Mouse (Mus musculus): ENCODE data around the gene Plxnb1.

Gene Plxnb1

DNA sequence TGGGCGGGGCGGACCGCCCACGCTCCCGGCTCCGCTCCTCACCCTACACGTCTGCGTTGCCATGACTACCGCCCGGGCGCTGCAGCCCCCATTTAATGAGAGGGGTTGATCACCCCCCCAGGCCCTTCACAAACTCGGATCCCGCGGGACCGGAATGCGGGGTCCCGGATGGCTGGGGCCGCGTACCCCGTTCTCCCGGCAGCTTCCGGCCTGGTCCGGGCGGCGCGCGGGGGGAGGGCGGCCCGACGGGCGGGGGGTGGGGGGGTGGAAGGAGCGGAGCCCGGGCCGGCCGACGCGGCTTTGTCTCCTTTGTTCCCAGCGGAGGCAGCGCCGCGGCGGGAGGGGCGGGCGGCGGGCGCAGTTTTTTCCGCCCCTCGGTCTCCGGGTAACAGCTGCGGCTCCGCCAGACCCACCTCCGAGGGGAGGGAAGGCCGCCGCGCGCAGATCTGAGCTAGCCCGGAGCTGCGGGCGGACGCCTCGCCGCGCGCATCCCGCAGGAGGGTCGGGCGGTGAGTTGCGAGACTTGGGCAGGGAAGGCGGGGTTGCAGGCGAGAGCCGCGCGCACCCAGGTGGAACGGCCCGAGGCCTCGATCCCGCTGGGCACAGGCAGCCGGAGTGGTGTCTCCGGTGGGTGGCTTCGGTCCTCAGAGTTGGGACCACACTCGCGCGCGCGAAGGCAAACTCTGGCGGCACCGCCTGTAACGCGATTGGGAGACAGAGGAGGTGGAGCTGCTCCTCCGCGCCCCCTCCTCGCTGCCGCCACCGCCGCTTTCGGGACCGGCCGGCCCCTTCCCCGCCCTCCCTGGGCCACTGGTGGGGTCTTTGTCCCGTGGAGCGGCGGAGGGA, at the start of gene Plxnb1:
Gene Plxnb1, plus strand, starts transcription at position 253 of the 846 bp plus-strand sequence.
- DNase-seq (ENCODE audit: low spot score), result peak; percentile 79

DNA sequence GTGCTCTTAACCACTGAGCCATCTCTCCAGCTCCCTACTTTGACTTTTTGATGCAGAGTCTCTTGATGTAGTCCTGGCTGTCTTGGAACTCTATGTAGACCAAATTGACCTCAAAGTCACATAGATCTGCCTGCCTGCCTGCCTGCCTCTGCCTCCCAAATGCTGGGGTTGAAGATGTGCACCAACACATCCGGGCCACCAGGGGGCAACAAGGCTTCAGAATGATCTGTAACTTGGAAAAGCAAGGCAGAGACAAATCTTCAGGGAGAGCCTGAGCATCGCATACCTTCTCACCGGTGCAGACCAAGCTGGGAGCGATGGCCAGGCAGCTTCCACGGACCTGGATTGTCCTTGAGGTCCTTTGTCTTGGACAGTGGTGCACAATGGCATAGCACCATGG, 48.9 kb upstream of the Plxnb1 start:
- DNase-seq (ENCODE audit: low spot score), result peak; percentile 69

DNA sequence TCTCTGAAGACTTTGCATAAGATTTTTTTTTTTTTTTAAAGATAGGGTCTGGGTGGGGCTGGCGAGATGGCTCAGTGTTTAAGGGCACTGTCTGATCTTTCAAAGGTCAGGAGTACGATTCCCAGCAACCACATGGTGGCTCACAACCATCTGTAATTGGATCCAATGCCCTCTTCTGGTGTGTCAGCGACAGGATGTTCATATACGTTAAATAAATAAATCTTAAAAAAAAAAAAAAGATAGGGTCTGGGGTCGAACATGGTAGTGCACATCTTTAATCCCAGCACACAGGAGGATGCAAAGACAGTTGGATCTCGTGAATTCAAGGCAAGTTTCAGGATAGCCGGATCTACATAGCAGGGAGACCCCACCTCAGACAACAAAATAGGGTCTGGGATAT, 45.9 kb upstream of the Plxnb1 start:
- DNase-seq (ENCODE audit: low spot score), result no peak

DNA sequence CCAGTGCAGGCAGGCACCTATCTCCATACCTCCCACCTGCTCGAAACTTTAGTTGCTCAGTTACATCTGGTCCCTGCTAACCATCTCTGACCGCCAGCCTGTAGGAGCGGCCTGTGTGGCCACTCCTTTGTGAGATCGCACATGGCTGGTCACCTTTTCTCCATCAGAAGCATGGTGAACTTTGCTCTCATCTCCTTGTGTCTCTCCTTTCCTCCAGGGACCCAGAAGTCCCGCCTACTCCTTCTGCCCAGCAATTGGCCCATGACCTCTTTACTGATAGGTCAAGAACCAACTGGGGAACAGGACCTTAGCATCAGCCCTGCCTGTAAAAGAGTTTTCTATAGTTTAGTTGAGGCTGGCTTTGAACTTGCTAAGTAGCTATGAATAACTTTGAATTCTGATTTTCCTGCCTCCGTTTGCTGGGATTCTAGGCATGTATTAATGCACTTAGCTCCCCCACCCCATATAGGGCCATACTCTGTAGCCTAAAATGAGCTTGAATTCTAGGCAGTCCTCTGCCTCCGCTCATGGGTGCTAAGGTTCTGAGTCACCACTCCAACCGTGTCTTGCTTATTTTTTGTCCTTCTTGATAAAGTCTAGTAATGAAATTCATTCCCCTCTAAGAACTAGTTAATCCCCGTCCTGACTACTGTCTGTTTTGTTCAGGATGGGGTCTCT, 45.1 kb upstream of the Plxnb1 start:
- peak; percentile 32 for DNase-seq (ENCODE audit: low spot score)

DNA sequence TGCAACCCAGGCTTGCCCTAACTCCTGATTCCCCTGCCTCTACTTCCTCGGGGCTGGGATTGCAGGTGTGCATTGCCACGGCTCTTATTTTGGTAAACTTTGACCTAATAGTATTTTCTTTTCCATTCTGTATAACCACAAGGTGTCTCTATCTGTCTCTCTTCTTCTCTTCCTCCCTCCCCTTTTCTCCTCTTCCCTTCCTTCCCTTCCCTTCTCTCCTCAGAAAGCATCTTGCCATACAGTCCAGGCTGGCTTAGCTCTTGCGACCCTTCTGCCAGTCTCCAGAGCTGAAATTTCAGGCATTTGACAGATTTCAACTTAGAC, 44.6 kb upstream of the Plxnb1 start:
- no peak for DNase-seq (ENCODE audit: low spot score)

DNA sequence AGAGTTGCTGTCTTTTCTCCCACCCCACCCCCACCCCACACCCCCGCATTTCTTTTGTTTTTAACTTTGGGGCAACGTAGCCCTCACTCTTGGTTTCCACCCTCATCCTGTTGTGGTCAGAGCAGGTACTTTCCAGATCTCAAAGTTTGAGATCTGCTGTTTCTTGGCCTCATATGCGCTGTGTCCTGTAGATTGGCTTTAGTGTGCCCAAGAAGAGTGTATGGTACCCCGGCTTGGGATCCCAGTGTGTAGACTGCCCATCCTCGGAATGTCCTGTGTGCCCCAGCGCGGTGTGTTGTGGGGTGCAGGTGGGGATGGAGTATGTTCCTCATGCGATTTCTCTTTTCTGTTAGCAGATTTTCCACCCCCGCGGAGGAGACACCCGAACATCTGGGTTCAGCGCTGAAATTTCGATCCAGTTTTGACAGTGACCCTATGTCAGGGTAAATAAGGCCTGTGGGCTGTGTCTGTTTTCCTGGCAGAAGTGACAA, 44.1 kb upstream of the Plxnb1 start:
- no peak for DNase-seq (ENCODE audit: low spot score)

DNA sequence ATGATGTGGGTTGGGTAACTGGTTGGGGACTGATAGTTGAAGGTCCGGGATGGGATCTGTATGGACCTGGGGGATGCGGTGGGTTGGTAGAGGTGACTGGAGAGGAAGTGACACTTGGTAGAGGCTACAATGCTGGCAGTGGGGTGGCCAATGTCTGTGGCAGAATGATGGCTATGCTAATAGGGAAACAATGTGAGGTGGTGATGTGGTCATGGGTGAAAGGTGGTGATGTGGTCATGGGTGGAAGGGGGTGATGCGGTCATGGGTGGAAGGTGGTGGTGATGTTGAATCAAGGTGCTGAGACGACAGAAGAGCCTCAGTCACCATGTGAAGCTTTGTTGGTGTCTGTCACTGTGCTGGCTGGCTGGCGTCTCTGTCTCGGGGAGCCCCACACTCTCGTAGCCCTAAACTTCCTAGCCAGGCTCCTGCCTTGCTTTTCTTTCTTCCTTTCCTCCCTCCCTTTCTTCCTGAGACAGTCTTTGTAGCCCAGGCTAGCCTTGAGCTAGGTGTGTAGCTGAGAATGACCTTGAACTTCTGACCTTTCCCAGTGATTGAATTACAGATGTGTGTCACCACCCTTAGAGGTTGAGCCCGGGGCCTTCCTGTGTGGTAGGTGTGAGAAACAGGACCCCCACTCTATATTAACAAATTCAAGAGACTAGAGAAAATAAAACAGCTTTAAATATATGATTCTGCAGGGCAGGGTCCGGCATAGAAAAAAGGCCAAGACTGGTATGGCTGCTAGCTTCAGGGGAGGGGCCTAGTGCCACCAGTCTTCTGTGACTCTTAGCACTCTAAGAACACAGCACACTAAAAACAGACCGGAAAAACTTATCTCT, 43.3 kb upstream of the Plxnb1 start:
- DNase-seq (ENCODE audit: low spot score), result peak; percentile 29

DNA sequence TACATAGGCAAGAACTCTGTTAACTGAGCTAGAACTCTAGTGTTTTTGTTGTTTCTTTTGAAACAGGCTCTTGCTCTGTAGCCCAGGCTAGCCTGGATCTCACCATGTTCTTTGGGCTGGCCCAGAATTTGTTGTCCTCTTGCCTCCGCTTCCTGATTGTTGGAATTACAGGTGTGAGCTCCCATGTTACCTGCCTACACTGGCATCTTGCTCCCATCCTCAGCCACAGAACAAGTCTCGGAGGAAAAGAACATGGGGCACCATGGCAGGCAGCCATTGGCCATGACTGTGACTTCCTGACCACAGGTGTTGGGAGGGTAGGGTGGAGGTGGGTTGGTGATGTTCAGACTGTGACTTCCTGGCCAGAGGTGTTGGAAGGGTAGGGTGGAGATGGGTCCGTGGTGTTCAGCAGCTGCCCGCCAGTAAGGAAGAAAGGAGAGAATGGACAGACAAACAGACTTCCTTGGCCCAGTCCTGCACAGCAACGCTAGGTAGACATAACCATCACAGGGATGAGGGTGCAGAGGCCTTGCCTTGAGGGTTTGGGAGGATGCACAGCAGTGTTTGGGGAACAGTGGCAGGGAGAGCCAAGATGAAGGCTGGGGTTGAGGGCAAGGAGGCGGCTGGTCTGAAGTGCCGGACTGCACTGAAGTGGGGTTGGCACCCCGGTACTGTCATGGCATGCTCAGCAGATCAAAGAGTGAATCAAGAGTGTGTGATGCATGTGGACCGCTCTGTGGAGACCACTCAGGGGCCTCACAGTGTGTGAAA, 42.5 kb upstream of the Plxnb1 start:
- peak; percentile 36 for DNase-seq (ENCODE audit: low spot score)

DNA sequence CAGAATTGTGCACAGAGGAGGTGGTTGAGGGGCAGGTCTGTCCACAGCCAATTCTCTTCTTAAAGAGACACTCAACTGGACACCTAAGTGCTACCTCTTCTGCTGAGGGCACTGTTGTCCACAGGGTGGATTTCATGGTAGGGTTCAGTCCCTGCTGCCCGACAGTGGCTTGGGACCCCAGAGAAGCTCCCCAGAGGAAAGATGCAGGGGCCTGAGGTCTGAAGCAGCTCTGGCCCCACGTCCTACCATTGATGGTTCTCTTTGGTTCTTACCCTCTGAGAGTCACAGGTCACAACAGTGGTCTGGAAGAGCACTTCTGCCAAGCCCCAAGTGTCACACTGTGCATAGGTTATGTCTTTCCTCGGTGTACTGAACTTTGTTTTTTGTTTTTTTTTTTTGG, 41.8 kb upstream of the Plxnb1 start:
- peak; percentile 21 for DNase-seq (ENCODE audit: low spot score)

DNA sequence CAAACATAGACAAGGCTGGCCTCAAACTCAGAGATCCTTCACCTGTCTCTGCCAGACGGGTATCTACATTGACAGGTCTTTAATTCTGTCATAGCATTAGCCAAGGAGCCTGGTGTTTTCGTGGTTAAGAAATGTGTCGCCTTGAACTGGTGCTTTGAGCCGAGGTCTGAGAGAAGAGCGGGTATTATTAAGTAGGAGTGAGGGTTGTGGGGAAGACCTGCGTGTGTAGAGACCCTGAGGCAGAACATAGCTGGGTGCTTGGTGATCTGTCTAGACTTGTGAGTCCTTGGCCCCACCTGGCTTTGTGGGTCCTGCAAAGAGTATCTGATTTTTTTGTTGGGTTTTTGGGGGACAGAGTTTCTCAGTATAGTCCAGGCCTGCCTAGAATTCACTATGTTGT, 41.3 kb upstream of the Plxnb1 start:
- DNase-seq (ENCODE audit: low spot score), result peak; percentile 29

DNA sequence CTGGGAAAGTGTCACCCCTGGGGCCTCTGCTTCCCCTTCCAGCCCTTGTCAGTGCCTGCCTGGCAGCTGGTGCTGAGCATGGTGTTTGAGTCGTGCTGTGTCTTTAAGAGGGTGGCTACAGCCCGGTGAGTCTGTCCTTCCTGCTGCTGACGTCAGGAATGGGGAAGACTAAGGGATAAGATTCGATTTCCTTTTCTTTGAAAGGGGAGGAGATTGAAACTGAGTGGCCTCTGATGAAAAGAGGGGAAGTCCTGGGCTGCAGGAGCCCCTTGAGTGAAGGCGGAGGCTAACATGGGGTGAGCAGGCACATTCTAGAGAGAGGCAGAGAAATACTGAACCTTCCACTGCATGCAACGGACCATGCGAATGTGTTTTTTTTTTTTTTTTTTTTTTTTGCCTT, 40.5 kb upstream of the Plxnb1 start:
- peak; percentile 44 for DNase-seq (ENCODE audit: low spot score)

DNA sequence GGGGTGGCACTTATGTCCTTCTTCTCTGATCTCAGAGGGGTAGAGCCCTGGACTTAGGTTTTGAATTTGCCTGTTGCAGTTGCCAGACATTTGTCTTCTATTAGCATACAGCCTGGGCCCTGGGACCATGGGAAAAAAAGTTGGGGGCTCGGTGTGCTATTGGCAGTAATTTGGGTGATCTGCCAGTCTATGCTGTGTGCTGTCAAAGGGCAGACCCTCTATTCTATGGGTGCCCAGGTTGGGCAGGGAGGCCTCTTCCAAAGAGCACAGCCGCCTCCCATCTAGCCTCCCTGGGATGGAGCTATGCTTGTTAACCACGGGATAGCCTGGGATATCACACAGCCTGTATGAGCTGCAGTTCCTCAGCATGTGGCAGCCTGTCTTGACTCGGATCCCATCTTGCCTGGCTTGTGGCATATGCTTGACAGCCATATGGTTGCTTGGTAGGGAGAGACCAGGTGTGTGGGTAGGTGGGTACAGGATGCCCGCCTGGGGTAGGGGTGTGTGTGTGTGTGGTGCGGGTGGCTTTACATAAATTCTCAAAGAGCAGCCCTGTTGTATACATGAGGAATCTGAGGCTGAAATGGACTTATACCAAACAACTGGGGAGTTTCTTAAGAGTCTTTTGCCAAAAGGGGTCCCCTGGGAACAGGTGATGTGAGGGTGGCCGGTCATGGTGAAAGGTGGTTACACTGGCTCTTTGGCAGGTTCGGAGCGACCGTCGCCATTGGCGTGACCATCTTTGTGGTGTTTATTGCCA, 39.7 kb upstream of the Plxnb1 start:
- peak; percentile 35 for DNase-seq (ENCODE audit: low spot score)

DNA sequence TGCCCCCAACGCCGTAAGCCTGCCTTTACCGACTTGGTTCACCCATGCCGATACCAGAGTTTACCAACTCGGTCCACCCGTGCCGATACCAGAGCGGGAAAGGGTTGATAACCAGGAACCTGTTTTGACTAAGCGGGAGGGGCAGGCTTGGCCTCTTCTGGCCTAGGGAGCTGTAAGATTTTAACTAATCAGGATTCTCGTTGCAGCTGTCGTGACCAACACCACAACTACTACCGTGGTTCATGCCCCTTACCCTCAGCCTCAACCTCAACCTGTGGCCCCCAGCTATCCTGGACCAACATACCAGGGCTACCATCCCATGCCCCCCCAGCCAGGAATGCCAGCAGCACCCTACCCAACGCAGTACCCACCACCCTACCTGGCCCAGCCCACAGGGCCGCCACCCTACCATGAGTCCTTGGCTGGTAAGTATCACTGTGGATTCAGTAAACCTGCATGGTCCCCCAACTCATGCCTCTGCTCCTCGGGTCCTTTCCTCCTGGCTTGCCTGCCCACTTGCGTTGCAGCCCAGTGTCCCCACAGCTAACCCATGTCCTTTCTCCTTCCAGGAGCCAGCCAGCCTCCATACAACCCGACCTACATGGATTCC, 39.0 kb upstream of the Plxnb1 start:
- peak; percentile 42 for DNase-seq (ENCODE audit: low spot score)

DNA sequence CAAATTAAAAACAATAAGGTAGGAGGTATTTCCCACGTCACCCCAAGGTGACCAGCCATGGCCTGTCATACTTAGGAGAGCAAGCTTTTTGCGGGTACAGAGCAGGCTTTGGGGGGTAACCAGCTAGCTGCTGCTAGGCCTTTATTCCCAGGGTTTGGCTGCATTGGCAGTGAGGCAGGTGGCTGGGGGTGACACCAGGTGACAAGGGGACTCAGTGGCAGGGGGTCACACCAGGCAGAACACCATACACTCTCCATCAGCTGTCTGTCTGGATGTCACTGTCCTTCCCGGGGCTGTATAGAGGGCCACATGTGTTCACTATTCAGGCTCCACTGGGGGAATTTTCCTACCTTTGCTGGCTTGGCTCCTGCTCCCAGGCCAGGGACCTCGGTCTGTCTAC, 38.3 kb upstream of the Plxnb1 start:
- peak; percentile 39 for DNase-seq (ENCODE audit: low spot score)

DNA sequence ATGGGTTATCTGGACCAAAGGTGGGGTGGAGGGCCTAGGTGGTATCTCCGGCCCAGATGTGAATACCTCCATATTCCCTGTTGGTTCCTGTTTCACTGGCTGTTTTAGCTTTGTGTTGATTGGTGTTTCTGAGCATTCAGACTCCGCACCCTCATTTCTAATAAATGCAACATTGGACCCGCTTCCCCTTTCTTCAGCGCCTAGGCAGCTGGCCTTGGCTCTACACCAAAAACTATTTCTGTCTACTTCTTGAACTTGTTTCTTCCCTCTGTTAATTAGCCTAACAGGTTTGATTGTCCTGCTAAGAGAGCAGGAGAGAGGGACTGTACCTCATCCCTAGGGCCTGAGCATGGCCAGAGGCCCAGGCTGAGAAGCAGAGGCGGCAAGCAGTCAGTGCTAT, 37.6 kb upstream of the Plxnb1 start:
- no peak for DNase-seq (ENCODE audit: low spot score)

DNA sequence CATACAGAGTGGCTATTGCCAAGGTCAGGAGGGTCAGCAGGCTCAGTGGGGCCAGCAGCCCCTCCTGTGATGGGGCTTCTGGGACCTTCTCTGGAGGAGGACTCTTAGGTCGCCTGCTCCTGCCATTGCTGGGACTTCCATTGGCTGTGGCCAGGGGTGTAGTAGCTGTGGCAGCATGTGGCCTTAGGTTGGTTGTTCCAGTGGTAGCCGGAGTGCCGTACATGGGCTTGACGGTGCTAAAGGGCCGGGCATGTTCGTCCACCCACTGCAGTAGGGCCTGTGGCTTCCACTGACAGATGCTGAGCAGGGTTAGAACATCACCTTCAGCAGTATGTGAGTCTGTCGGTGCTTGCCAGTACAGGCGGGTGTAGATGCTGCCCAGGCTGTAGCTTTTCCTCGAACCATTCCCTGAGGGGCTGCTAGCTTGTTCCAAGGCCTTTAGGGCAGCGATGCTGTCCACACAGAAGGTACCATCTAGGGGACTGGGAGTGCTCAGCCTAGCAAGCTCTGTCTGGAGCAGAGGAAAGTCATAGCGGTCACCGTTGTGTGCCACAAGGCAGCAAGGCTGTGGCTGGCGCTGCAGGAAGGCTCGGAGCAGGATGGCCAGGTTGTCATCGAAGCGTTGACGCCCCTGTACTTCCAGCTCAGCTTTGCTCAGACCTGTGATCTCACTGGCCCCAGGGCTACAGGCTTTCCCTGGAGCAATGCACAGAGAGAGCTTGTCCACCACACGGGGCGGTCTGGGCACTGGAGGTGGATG, 37.0 kb upstream of the Plxnb1 start:
- DNase-seq (ENCODE audit: low spot score), result peak; percentile 35

DNA sequence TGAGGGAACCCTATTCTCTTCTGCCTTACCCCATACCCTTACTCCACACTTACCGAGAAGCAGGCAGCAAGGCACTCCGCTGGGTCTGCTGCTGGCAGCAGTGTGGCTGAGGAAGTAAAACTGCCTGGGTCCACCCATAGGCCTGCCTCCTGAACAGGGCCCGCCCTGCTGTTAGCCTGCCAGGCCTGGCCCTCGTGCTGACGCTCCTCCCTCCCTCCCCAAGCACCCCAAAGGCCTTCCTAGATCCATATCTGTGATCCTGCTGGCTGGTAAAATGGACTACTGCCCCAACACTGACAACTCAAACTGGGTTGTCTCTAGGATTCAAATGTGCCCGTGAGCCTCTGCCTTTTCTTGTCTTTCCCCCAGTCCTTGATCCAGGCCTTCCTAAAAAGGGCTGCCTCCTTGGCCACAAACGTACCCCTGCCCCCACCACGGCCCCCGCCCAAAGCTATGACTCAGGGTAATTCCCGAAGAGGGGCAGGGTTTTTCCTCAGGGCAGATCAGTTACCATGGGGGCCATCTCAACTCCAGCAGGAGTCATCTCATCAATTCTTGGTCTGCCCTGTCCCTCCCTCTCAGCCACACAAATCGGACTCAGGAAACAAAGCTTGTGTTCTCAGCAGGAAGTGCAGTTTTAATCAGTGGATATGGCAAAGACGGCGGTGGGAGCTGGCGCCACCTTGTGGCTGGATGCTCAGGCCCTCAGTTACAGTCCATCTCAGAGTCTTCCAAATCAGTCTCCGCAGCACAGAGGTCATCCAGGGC, 35.9 kb upstream of the Plxnb1 start, which contains the start of gene Trex1:
Gene Trex1, minus strand, starts transcription at position 599 of the 768 bp plus-strand sequence.
- peak; percentile 92 for DNase-seq (ENCODE audit: low spot score)

DNA sequence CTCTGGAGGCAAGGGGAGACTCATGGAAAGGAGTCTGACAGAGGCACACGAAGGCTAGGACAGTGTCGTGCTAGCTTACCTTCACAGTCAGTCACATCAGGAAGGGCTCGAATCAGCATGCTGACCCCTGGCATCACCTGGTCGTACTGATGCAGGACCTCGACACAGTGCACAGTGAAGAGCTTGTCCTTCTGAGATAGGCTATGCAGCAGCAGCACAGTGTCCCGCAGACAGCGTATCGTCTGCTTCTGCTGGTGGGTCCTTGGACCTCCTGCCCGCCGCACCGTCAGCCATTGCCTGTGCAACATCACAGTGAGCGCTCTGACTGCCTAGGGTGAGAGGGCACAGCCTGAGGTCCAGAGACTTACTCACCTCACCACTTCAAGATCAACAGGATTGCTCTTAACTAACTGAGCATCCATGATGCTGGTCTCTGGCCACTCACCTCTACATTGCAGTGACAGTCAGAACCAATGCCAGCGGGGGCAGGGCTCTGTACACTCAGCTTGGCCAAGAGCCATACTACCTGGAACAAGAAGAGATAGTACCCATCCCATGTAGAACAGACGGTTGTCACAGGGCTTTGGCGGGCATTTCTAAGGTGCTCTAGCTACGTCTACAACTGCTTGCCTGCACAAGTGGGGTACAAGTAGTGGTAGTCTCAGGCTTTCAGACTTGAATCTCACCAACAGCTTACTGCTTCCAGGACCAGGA, 34.8 kb upstream of the Plxnb1 start:
- peak; percentile 48 for DNase-seq (ENCODE audit: low spot score)

Measured in testis, postnatal 10 days (tissue).